Mouse (Mus musculus): ENCODE data around the gene Itga9.

The Itga9 gene

GRCm38 (mm10) chr9:118778596-118778995 is 172.1 kb downstream of the Itga9 start:
- no peak for DNase-seq

- no peak for DNase-seq
Observed at GRCm38 (mm10) chr9:118784621-118785020, 178.1 kb downstream of the Itga9 start.

- DNase-seq, result no peak
Observed at GRCm38 (mm10) chr9:118785816-118786215, 179.3 kb downstream of the Itga9 start.

- DNase-seq, result peak in 1 of 2 experiments; percentile 14
Observed at GRCm38 (mm10) chr9:118788869-118789281, 182.4 kb downstream of the Itga9 start.

GRCm38 (mm10) chr9:118791231-118791630 is 184.7 kb downstream of the Itga9 start:
- DNase-seq, result no peak

- no peak for DNase-seq
Observed at GRCm38 (mm10) chr9:118793151-118793785, 186.8 kb downstream of the Itga9 start.

DNA sequence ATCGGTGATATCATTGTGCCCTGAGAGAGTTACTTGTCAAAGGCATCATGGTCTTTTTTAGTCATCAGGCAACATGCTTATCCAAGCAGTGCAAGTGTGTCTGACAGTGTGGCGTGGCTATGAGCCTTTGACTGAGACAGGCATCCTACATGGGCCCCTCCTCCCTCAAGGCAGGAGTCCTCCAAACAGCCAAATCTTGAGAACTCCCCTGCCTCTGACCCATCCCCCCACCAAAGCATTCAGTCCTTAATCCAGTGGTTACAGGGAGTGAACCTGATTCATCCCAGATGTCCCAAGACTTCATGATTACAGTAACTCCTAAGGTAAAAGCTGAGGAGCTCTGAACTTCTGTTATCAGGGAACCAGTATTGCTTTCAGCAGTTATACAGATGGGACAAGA is 188.2 kb downstream of the Itga9 start:
- no peak for DNase-seq

- no peak for DNase-seq
Observed at GRCm38 (mm10) chr9:118795304-118795703, 188.8 kb downstream of the Itga9 start.

DNA sequence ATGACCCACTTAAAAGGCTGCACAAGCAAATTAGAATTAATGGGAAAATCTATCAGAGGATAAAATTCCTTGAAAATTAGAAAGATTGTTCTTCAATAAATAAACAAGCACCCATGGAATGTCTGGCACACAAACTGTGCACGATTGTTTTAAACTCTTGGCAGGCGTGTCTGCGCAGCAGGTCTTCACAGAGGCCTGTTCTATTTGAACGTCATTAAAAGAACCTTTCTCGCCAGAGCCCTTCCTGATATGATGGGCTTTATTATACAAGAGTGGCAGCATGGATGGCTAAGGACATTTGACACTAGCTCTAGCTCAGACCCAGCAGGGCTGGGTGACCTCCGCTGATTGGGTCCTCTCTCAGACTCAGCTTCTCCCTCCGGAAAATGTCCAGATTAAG is 192.6 kb downstream of the Itga9 start:
- DNase-seq, result peak in 1 of 2 experiments; percentile 29

- DNase-seq, result peak; percentile 23 to 42
Observed at GRCm38 (mm10) chr9:118801176-118801909, 194.9 kb downstream of the Itga9 start.

GRCm38 (mm10) chr9:118801910-118802287 is 195.4 kb downstream of the Itga9 start:
- no peak for DNase-seq

DNA sequence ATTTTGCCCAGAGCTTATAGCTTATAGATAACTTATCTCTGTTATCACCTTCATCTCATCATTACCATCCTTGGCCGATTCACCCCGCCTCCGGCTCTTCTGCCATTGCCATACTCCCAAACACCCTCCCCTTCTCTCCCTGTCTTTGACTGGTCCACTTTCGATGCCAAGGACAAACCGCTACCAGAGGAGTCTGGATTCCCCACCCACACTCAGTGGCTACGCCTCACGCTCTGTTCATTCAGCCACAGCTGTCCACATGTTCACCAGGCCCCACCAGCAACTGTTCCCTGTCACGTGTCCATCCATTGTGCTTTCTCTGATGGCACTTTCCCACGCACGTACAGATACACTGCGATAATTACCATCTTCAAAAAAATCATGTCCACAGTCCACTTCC is 195.9 kb downstream of the Itga9 start:
- DNase-seq, result no peak

DNA sequence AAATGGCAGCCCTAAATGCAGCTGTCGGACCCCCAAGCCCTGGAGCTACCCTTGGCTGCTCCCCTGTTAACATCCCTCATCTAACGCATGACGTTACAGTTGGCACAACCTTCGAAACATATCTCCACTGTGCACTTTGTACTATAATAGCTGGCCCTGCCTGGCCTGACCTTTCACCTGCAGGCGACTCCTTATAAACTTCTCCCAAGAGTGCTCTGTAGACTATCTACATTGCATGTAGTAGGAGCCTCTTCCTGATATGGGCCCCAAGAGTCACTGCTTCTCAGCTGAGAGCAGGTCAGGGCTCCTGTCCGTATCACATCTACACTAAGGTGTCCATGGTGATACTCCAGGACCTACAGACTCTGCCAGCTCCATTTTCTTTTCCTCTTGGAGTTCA is 199.2 kb downstream of the Itga9 start:
- DNase-seq, result no peak

DNA sequence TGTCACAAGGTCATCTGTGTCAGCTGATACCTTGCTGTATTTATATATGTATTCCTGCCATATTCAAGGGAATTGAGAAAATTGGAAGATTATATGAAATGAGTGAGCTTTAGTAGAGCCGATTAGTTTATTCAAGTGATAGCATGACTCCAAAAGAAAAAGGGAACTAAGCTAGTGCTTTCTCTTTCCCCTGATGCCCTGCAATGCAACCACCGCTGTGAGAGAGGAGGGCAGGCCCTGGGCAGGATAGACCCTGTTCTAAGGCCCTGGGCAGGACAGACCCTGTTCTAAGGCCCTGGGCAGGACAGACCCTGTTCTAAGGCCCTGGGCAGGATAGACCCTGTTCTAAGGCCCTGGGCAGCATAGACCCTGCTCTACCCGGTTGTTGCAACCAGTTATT is 201.2 kb downstream of the Itga9 start:
- DNase-seq, result no peak

GRCm38 (mm10) chr9:118812221-118812620 is 205.7 kb downstream of the Itga9 start:
- DNase-seq, result peak in 1 of 2 experiments; percentile 63

GRCm38 (mm10) chr9:118813492-118813891 is 207.0 kb downstream of the Itga9 start:
- no peak for DNase-seq

DNA sequence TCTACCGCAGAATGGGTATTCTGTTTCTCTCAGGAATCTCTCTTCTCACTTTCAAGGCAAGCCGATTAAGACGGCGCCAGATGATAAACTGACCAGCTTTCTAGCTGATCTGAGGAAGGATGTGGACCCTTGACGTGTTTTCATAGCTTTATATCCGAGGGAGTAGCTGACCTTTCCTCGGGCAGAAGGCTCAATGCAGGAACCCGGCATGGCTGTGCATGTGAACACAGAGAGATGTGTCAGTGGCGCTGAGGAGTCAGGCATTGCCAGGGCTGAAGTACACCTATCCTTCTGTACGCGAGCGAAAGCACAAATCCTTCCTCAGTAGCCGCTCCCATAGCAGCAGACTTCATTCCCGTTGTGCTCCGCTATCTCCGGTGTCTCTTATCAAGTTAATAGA is 207.6 kb downstream of the Itga9 start:
- no peak for DNase-seq

DNA sequence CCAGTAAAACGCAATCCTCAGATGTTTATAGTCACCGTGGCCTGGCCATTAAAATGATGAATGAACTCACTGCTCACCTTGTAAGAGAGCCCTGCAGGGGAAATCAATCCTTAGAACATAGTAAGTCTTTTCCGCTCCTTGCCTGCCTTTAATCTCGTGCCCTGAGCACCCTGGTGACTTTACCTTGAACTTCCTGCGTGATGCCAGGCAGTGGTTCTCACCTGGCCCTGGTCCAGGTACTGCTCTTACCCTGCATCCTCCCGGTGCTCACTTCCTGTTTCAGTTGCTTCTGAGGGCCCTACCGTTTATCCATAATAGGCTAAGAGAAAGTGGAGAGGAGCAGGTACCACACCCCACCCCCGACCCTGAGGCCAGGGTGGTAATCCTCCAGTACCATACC is 208.0 kb downstream of the Itga9 start:
- DNase-seq, result no peak

DNA sequence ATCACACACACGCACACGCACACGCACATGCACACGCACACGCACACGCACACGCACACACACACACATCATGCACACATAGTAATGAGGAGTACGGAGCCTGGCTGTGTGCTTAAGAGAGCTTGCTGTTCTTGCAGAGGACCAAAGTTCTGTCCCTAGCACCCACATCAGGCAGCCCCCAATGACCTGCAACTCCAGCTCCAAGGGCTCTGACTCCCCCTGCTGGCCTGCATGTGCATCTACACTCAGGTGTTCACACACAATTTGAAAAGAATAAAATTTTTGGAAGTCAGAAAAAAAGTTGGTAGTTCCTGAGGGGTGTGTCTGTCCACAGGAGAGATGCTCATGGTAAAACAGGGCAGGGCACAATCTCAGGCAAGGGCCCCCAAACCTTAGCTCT is 209.1 kb downstream of the Itga9 start:
- no peak for DNase-seq

GRCm38 (mm10) chr9:118818508-118818907 is 212.0 kb downstream of the Itga9 start:
- no peak for DNase-seq

GRCm38 (mm10) chr9:118821220-118822185 is 215.0 kb downstream of the Itga9 start:
- peak; percentile 46 to 48 for DNase-seq

GRCm38 (mm10) chr9:118822186-118822555 is 215.7 kb downstream of the Itga9 start:
- DNase-seq, result no peak

- no peak for DNase-seq
Observed at GRCm38 (mm10) chr9:118822581-118822980, 216.1 kb downstream of the Itga9 start.

Data from lung, postnatal 4 days (tissue).